Comparison of ENCODE assay signal across 17 mouse cellular contexts in the genomic region with DNA sequence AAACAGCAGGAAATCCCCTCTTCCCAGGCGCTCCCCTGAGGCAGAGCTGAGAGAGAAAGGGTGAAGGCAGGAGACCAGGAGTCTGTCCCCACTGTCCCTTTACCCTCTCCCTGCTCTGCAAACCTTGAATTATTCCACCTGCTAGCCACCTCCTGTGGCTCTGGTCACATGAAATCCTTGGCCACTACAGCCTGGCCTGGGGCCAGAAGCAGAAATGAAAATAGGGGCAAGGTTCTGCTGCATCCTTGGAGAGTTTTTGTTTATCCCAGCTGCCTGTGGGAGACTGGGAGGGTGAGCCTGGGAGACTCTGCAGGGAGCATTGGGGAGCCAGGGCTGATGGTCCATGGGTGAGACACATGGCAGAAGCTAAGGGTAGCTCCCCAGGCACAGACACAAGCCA.
DNase-seq lines count a peak whose midpoint lies in the region; ATAC-seq and TF ChIP-seq lines count a peak whose summit lies in the region.
"Had no signal": no experiment of that assay in that cellular context is flagged by ENCODE, and none has a peak within 500 bp of the region (broad histone marks: within the 10 kb centered on the region; RNA-seq: fewer than 3 reads in every experiment).

No protein-coding gene starts in this region.

- H3K27me3 ChIP-seq in kidney, adult 2 months (replicated peaks; ENCODE audit: control insufficient read depth, insufficient read depth, low read length) = no peaks in the 10 kb centered on the region
- peaks cover 16% of the 10 kb centered on the region for H3K27me3 ChIP-seq in kidney, embryonic 15.5 days
- H3K27me3 ChIP-seq in liver, embryonic 15.5 days = peaks cover 8% of the 10 kb centered on the region
- H3K27me3 ChIP-seq in heart, embryonic 12.5 days (replicated peaks) = peaks cover 28% of the 10 kb centered on the region
- peaks cover 5% of the 10 kb centered on the region for H3K27me3 ChIP-seq in midbrain, embryonic 15.5 days (replicated peaks)
- H3K27me3 ChIP-seq: megakaryocyte, embryonic 14.5 days had no signal

- 30% methylated on average over 1 of the region's 1 CpGs for WGBS in kidney, adult 2 months
- 83% methylated on average over 1 of the region's 1 CpGs for WGBS in kidney, embryonic 15.5 days
- WGBS in liver, embryonic 15.5 days (ENCODE audit: insufficient replicate concordance) = 70% methylated on average over 1 of the region's 1 CpGs
- WGBS in heart, embryonic 12.5 days = 44% methylated on average over 1 of the region's 1 CpGs
- WGBS in midbrain, embryonic 15.5 days = 67% methylated on average over 1 of the region's 1 CpGs

- H3K9ac ChIP-seq in kidney, embryonic 15.5 days = no peak overlapping the region
- no peak overlapping the region for H3K9ac ChIP-seq in liver, embryonic 15.5 days
- H3K9ac ChIP-seq in heart, embryonic 12.5 days = no peak overlapping the region
- no peak overlapping the region for H3K9ac ChIP-seq in midbrain, embryonic 15.5 days
- H3K9ac ChIP-seq: neural tube, embryonic 13.5 days had no signal

- no peak for TF ChIP-seq CTCF in kidney, adult 2 months (conservative IDR thresholded peaks at IDR 0.05; ENCODE audit: insufficient read depth, insufficient read length, low read depth, low read length)

- H3K9me3 ChIP-seq in kidney, embryonic 15.5 days (replicated peaks) = no peaks in the 10 kb centered on the region; the same call in 1 of the 2 replicates
- H3K9me3 ChIP-seq in liver, embryonic 15.5 days (replicated peaks) = no peaks in the 10 kb centered on the region
- peaks cover 8% of the 10 kb centered on the region; the same call in 1 of the 2 replicates for H3K9me3 ChIP-seq in heart, embryonic 12.5 days (replicated peaks)
- H3K9me3 ChIP-seq in midbrain, embryonic 15.5 days = no peaks in the 10 kb centered on the region

- TF ChIP-seq POLR2A in kidney, adult 2 months (IDR thresholded peaks at IDR 0.05; ENCODE audit: low read depth, low read length) = no peak

- no peaks in the 10 kb centered on the region for H3K36me3 ChIP-seq in kidney, adult 2 months (ENCODE audit: control insufficient read depth, insufficient read depth, low read length)
- no peaks in the 10 kb centered on the region for H3K36me3 ChIP-seq in kidney, embryonic 15.5 days
- no peaks in the 10 kb centered on the region for H3K36me3 ChIP-seq in liver, embryonic 15.5 days (replicated peaks)
- no peaks in the 10 kb centered on the region for H3K36me3 ChIP-seq in heart, embryonic 12.5 days
- no peaks in the 10 kb centered on the region for H3K36me3 ChIP-seq in midbrain, embryonic 15.5 days (replicated peaks)
- H3K36me3 ChIP-seq: neural tube, embryonic 13.5 days had no signal

- H3K4me2 ChIP-seq in kidney, embryonic 15.5 days = no peak overlapping the region
- no peak overlapping the region for H3K4me2 ChIP-seq in liver, embryonic 15.5 days
- H3K4me2 ChIP-seq in heart, embryonic 12.5 days = no peak overlapping the region
- H3K4me2 ChIP-seq in midbrain, embryonic 15.5 days = no peak overlapping the region
- H3K4me2 ChIP-seq: neural tube, embryonic 13.5 days had no signal

- no peak overlapping the region for H3K4me3 ChIP-seq in kidney, adult 2 months (ENCODE audit: insufficient read depth, low read depth, low read length)
- H3K4me3 ChIP-seq in kidney, embryonic 15.5 days (replicated peaks) = no peak overlapping the region
- H3K4me3 ChIP-seq in liver, embryonic 15.5 days (replicated peaks) = no peak overlapping the region
- no peak overlapping the region for H3K4me3 ChIP-seq in heart, embryonic 12.5 days
- no peak overlapping the region for H3K4me3 ChIP-seq in midbrain, embryonic 15.5 days
- H3K4me3 ChIP-seq: layer of hippocampus, adult 2 months; left cerebral cortex, adult 2 months; megakaryocyte, embryonic 14.5 days; neural tube, embryonic 13.5 days had no signal

- peak overlapping the region; percentile 81 for H3K27ac ChIP-seq in kidney, adult 2 months (ENCODE audit: insufficient read depth, low read depth, low read length)
- H3K27ac ChIP-seq in kidney, embryonic 15.5 days = no peak overlapping the region
- H3K27ac ChIP-seq in liver, embryonic 15.5 days (replicated peaks) = peak overlapping the region; percentile 41; the same call in 1 of the 2 replicates
- no peak overlapping the region for H3K27ac ChIP-seq in heart, embryonic 12.5 days (ENCODE audit: poor library complexity, severe bottlenecking)
- no peak overlapping the region for H3K27ac ChIP-seq in midbrain, embryonic 15.5 days
- H3K27ac ChIP-seq: layer of hippocampus, adult 2 months; left cerebral cortex, adult 2 months; neural tube, embryonic 13.5 days had no signal

- DNase-seq in kidney, adult 2 months = peak; percentile 96
- peak; percentile 74 for DNase-seq in adipocyte (ENCODE audit: low spot score)
- DNase-seq: B cell, adult 2 months; cerebellum, adult 18-20 months; gastrocnemius, postnatal 25 days; spleen, adult 18-20 months; thymus, postnatal 14 days had no signal

- H3K4me1 ChIP-seq in kidney, adult 2 months (ENCODE audit: control insufficient read depth, insufficient read depth, low read length) = peaks cover 13% of the 10 kb centered on the region
- peaks cover 15% of the 10 kb centered on the region for H3K4me1 ChIP-seq in kidney, embryonic 15.5 days
- peaks cover 54% of the 10 kb centered on the region for H3K4me1 ChIP-seq in liver, embryonic 15.5 days (replicated peaks)
- peaks cover 12% of the 10 kb centered on the region for H3K4me1 ChIP-seq in heart, embryonic 12.5 days (replicated peaks)
- peaks cover 9% of the 10 kb centered on the region; the same call in 1 of the 2 replicates for H3K4me1 ChIP-seq in midbrain, embryonic 15.5 days

- ATAC-seq in kidney, embryonic 15.5 days (replicated peaks; ENCODE audit: low FRiP score) = no peak
- ATAC-seq in erythroid progenitor cell, adult 5-6 weeks (replicated peaks; ENCODE audit: low FRiP score, poor library complexity, severe bottlenecking) = 0 out of 2 replicates have a peak, but pooled peaks have one; percentile 8
- no peak for ATAC-seq in liver, embryonic 15.5 days (ENCODE audit: insufficient read depth)
- no peak for ATAC-seq in heart, embryonic 12.5 days (ENCODE audit: insufficient number of reproducible peaks, low FRiP score)
- ATAC-seq in midbrain, embryonic 15.5 days (replicated peaks) = no peak
- ATAC-seq: lung, postnatal 0 days had no signal

Comparison
In these comparisons a context has a peak if more than half of its experiments do, and no peak if none do; other contexts are left out.
1. H3K27ac ChIP-seq: peak in kidney, adult 2 months (single experiment) and liver, embryonic 15.5 days (single experiment); none in kidney, embryonic 15.5 days (single experiment), heart, embryonic 12.5 days (single experiment) and midbrain, embryonic 15.5 days (single experiment).